Mouse (Mus musculus) liver, postnatal 0 days (tissue): ENCODE measurements around the gene Gm21987.

Experiments used
- CTCF ChIP-seq: sonication (generic); IDR thresholded peaks from 2 replicates; pipeline ENCODE4 v1.5.1; 2016; ENCODE audit warnings: antibody characterized with exemption, low read depth
- EP300 ChIP-seq: IDR thresholded peaks from 2 replicates; pipeline ENCODE4 v1.6.1; 2016; ENCODE audit warnings: antibody characterized with exemption, low read depth, mild to moderate bottlenecking

GRCm38 (mm10) chr16:38359241-38359640 lies 12.4 kb downstream of the Gm21987 start:
- TF ChIP-seq CTCF (no peak), EP300 (no peak)
